Mouse (Mus musculus): ENCODE measurements around the gene Rnf166. TPM values are rescaled to one million over a fixed set of nuclear protein-coding genes. Genes with fewer than 3 reads are reported as not detected.
A peak's percentile ranks its signal among the peaks of the same experiment; 100 is the strongest.

The Rnf166 gene
- polyA plus RNA-seq, 1 experiment from 2014 or later: 14.0 TPM

- Histone ChIP-seq H3K4me3 (ENCODE audit: low read depth, low read length) (no peak overlapping the region), H3K9me3 (replicated peaks; ENCODE audit: control insufficient read depth, low read length) (no peaks in the 10 kb centered on the region), H3K4me2 (ENCODE audit: low read depth, low read length) (no peak overlapping the region), H3K4me1 (ENCODE audit: control insufficient read depth, low read depth, low read length) (peaks cover 36% of the 10 kb centered on the region), H3K36me3 (ENCODE audit: control insufficient read depth, insufficient read depth) (no peaks in the 10 kb centered on the region), H3K27ac (ENCODE audit: low read length) (no peak overlapping the region), H3K9ac (ENCODE audit: low read depth, low read length) (no peak overlapping the region), H3K27me3 (ENCODE audit: control insufficient read depth, insufficient read depth, low read depth, low read length) (peaks cover 34% of the 10 kb centered on the region)
- no peak for ATAC-seq (ENCODE audit: low read depth)
- WGBS (ENCODE audit: insufficient replicate concordance): 60% methylated on average over 11 of the region's 11 CpGs
These were observed 14.3 kb downstream of the Rnf166 start for GRCm38 (mm10) chr8:122461473-122462148.

- Histone ChIP-seq H3K4me3 (ENCODE audit: low read depth, low read length) (peak within 1 kb of the TSS; percentile 47), H3K9ac (ENCODE audit: low read depth, low read length) (peak within 1 kb of the TSS; percentile 43; the same call in 1 of the 2 replicates), H3K4me2 (ENCODE audit: low read depth, low read length) (peak within 1 kb of the TSS; percentile 74), H3K9me3 (replicated peaks; ENCODE audit: control insufficient read depth, low read length) (no peaks in the 10 kb centered on the region), H3K36me3 (ENCODE audit: control insufficient read depth, insufficient read depth) (no peaks in the 10 kb centered on the region), H3K27ac (ENCODE audit: low read length) (no peak within 1 kb of the TSS), H3K4me1 (ENCODE audit: control insufficient read depth, low read depth, low read length) (peaks cover 36% of the 10 kb centered on the region), H3K27me3 (ENCODE audit: control insufficient read depth, insufficient read depth, low read depth, low read length) (peaks cover 34% of the 10 kb centered on the region)
- WGBS (ENCODE audit: insufficient replicate concordance): 5% methylated on average over 56 of the region's 56 CpGs
- ATAC-seq (ENCODE audit: low read depth): peak; percentile 77
These were observed 15.1 kb downstream of the Rnf166 start, which contains the start of gene Snai3 for GRCm38 (mm10) chr8:122460524-122461472. Gene Snai3, minus strand, starts transcription at chr8:122460733.

DNA sequence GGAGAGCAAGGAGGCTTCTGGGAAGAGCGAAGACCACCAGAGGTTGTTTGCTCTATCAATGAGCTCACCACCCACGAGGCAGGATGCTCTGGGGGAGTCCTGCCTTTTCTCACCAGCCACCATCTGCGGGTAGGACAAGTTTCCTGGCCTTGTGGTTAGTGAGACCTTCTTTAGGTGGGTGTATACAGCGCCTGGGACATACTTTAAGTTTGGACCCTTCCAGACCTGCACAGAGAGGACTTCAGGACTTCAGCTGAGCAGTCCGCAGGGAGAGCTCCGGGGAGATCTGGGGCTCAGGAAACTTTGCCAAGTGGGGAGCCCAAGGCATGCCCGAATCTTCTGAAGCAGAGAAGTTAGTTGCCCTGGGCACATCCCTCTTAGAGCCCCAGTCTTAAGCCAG is 15.9 kb downstream of the Rnf166 start:
- peaks cover 34% of the 10 kb centered on the region for H3K27me3 ChIP-seq (ENCODE audit: control insufficient read depth, insufficient read depth, low read depth, low read length)
- H3K36me3 ChIP-seq (ENCODE audit: control insufficient read depth, insufficient read depth): no peaks in the 10 kb centered on the region
- peak overlapping the region; percentile 47 for H3K4me3 ChIP-seq (ENCODE audit: low read depth, low read length)
- H3K9ac ChIP-seq (ENCODE audit: low read depth, low read length): no peak overlapping the region; the same call in 1 of the 2 replicates
- peak overlapping the region; percentile 74 for H3K4me2 ChIP-seq (ENCODE audit: low read depth, low read length)
- WGBS (ENCODE audit: insufficient replicate concordance): 20% methylated on average over 7 of the region's 7 CpGs
- peaks cover 34% of the 10 kb centered on the region for H3K4me1 ChIP-seq (ENCODE audit: control insufficient read depth, low read depth, low read length)
- ATAC-seq (ENCODE audit: low read depth): no peak
- H3K27ac ChIP-seq (ENCODE audit: low read length): no peak overlapping the region
- H3K9me3 ChIP-seq (replicated peaks; ENCODE audit: control insufficient read depth, low read length): no peaks in the 10 kb centered on the region

- no peaks in the 10 kb centered on the region for H3K9me3 ChIP-seq (replicated peaks; ENCODE audit: control insufficient read depth, low read length)
- H3K4me1 ChIP-seq (ENCODE audit: control insufficient read depth, low read depth, low read length): peaks cover 28% of the 10 kb centered on the region
- no peak for ATAC-seq (ENCODE audit: low read depth)
- no peak overlapping the region for H3K9ac ChIP-seq (ENCODE audit: low read depth, low read length)
- no peak overlapping the region for H3K27ac ChIP-seq (ENCODE audit: low read length)
- 42% methylated on average over 6 of the region's 6 CpGs for WGBS (ENCODE audit: insufficient replicate concordance)
- H3K36me3 ChIP-seq (ENCODE audit: control insufficient read depth, insufficient read depth): no peaks in the 10 kb centered on the region
- H3K4me2 ChIP-seq (ENCODE audit: low read depth, low read length): no peak overlapping the region
- H3K27me3 ChIP-seq (ENCODE audit: control insufficient read depth, insufficient read depth, low read depth, low read length): peaks cover 34% of the 10 kb centered on the region
- no peak overlapping the region for H3K4me3 ChIP-seq (ENCODE audit: low read depth, low read length)
These were observed 16.5 kb downstream of the Rnf166 start for GRCm38 (mm10) chr8:122459218-122459900.

DNA sequence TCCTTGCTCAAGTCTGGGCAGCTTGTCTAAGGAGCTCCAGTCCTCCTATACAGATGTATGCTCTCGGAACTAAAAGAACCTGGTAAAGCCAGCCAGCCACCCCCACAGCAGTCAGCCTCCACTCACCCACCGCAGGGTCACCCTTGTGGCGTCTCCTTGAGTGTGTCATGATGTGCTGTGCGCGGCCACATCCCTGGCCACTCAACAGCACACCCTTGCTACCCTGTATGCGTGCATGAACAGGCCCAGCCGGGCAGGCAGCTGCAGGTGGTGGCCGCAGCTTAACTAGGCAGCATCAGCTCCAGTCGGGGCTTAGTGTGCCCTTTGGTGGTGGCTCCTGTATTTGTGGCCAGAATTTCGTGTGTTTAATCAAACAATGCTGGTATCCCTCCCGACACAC is 18.7 kb downstream of the Rnf166 start:
- 62% methylated on average over 11 of the region's 11 CpGs for WGBS (ENCODE audit: insufficient replicate concordance)
- Histone ChIP-seq H3K36me3 (ENCODE audit: control insufficient read depth, insufficient read depth) (no peaks in the 10 kb centered on the region), H3K27me3 (ENCODE audit: control insufficient read depth, insufficient read depth, low read depth, low read length) (peaks cover 34% of the 10 kb centered on the region), H3K9ac (ENCODE audit: low read depth, low read length) (no peak overlapping the region), H3K27ac (ENCODE audit: low read length) (no peak overlapping the region), H3K9me3 (replicated peaks; ENCODE audit: control insufficient read depth, low read length) (no peaks in the 10 kb centered on the region), H3K4me2 (ENCODE audit: low read depth, low read length) (no peak overlapping the region), H3K4me3 (ENCODE audit: low read depth, low read length) (no peak overlapping the region), H3K4me1 (ENCODE audit: control insufficient read depth, low read depth, low read length) (peaks cover 14% of the 10 kb centered on the region)
- ATAC-seq (ENCODE audit: low read depth): no peak

DNA sequence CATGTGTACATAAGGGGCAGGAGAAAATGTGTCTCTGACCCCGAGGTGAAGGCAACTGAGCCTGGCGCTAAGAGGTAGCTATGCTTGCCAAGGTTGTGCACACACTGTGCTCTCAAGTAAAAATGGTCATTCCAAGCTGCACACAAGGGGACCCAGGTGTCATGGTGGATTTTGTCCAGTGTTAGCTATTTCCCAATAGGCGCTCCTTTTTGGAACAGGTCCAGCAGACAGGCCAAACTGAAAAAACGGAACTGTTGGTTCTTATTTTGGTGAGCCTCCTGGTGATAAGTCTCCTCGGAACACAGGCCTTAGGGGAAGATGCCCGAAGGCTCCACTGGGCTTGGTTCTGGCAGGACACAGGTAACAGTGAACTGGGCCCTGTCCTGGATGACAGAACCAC is 21.5 kb downstream of the Rnf166 start:
- Histone ChIP-seq H3K27me3 (ENCODE audit: control insufficient read depth, insufficient read depth, low read depth, low read length) (peaks cover 7% of the 10 kb centered on the region), H3K4me1 (ENCODE audit: control insufficient read depth, low read depth, low read length) (no peaks in the 10 kb centered on the region; the same call in 1 of the 2 replicates), H3K27ac (ENCODE audit: low read length) (no peak overlapping the region), H3K4me2 (ENCODE audit: low read depth, low read length) (no peak overlapping the region), H3K9me3 (replicated peaks; ENCODE audit: control insufficient read depth, low read length) (no peaks in the 10 kb centered on the region), H3K4me3 (ENCODE audit: low read depth, low read length) (no peak overlapping the region), H3K36me3 (ENCODE audit: control insufficient read depth, insufficient read depth) (no peaks in the 10 kb centered on the region), H3K9ac (ENCODE audit: low read depth, low read length) (no peak overlapping the region)
- ATAC-seq (ENCODE audit: low read depth): no peak
- 61% methylated on average over 6 of the region's 6 CpGs for WGBS (ENCODE audit: insufficient replicate concordance)

DNA sequence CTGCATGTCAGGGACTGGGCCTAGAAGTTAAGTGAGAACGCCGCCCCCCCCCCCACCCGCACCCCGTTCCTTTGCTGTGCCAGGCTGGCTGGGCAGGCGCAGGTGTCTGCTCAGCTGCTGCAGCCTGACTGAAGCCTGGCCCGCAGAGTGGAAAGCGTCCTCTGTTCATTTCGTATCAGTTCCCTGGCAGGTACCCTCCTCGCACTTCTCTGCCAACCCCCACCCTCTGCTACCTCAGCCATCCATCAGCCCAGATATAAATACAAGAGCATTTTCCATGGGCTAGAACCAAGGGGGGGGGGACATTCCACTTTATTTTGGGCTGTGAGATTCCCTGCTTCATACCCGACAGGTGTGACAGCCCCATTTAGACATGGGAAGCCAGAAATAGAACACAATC is 23.7 kb downstream of the Rnf166 start:
- Histone ChIP-seq H3K27ac (ENCODE audit: low read length) (no peak overlapping the region), H3K4me3 (ENCODE audit: low read depth, low read length) (no peak overlapping the region), H3K9me3 (replicated peaks; ENCODE audit: control insufficient read depth, low read length) (no peaks in the 10 kb centered on the region), H3K9ac (ENCODE audit: low read depth, low read length) (no peak overlapping the region), H3K27me3 (ENCODE audit: control insufficient read depth, insufficient read depth, low read depth, low read length) (no peaks in the 10 kb centered on the region), H3K4me2 (ENCODE audit: low read depth, low read length) (no peak overlapping the region), H3K36me3 (ENCODE audit: control insufficient read depth, insufficient read depth) (no peaks in the 10 kb centered on the region), H3K4me1 (ENCODE audit: control insufficient read depth, low read depth, low read length) (no peaks in the 10 kb centered on the region; the same call in 1 of the 2 replicates)
- WGBS (ENCODE audit: insufficient replicate concordance): 72% methylated on average over 10 of the region's 10 CpGs
- no peak for ATAC-seq (ENCODE audit: low read depth)

DNA sequence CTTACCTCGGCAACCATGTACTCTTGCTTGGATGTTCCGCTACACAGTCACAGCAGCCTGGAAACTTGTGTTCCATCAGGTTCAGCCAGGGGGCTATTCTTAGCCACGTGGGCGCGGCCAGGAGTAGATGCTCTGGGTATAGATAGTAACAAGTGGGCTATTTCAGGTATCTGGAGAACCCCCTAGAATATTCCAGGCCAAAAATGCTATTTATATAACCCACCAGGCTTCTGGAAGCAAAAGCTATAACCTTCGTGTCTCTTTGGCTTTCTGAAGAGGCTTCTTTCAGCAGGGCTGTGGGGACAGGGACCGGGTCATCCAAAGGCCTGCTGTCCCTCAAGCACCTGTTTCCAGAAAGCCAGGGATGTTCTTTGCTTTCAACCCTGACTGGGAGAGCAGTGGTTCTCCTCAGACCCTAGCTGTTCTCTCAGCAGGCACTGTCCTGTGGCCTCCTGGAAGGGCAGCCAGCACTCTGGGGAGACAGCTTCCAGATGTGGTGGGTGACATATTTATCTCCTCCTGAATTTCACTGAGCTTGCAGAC is 24.6 kb downstream of the Rnf166 start:
- ATAC-seq (ENCODE audit: low read depth): no peak
- Histone ChIP-seq H3K9ac (ENCODE audit: low read depth, low read length) (no peak overlapping the region), H3K27ac (ENCODE audit: low read length) (no peak overlapping the region), H3K4me3 (ENCODE audit: low read depth, low read length) (no peak overlapping the region), H3K36me3 (ENCODE audit: control insufficient read depth, insufficient read depth) (no peaks in the 10 kb centered on the region), H3K4me2 (ENCODE audit: low read depth, low read length) (no peak overlapping the region), H3K27me3 (ENCODE audit: control insufficient read depth, insufficient read depth, low read depth, low read length) (no peaks in the 10 kb centered on the region), H3K9me3 (replicated peaks; ENCODE audit: control insufficient read depth, low read length) (no peaks in the 10 kb centered on the region), H3K4me1 (ENCODE audit: control insufficient read depth, low read depth, low read length) (no peaks in the 10 kb centered on the region; the same call in 1 of the 2 replicates)
- 59% methylated on average over 7 of the region's 7 CpGs for WGBS (ENCODE audit: insufficient replicate concordance)
